Mouse (Mus musculus) brain, embryonic 14.5 days (tissue): Measurements from ENCODE around the gene Cd59b.

Source experiments
- CTCF ChIP-seq: fragments of 200-500 bp; IDR thresholded peaks from 2 replicates; pipeline ENCODE4 v1.5.1; 2012; ENCODE audit warnings: inconsistent platforms, mild to moderate bottlenecking, moderate library complexity, borderline replicate concordance; ENCODE audit not compliant: insufficient read depth, insufficient read length; ENCODE audit errors: extremely low read depth
- POLR2A ChIP-seq: fragments of 200-500 bp; IDR thresholded peaks from 2 replicates; pipeline ENCODE4 v1.6.1; 2012; ENCODE audit warnings: mild to moderate bottlenecking, inconsistent platforms, borderline replicate concordance; ENCODE audit not compliant: poor library complexity, insufficient read depth, insufficient read length, severe bottlenecking; ENCODE audit errors: extremely low read depth

GRCm38 (mm10) chr2:104110031-104110430, 40.4 kb downstream of the Cd59b start:
- TF ChIP-seq POLR2A (no peak), CTCF (no peak)
